Mouse (Mus musculus): ENCODE data around the gene Map4k3. TPM values are rescaled to one million over a fixed set of nuclear protein-coding genes. Genes with fewer than 3 reads are reported as not detected.
"Not testable (repeated sequence)": the region's sequence is repeated elsewhere in the genome, so short reads cannot be mapped to it uniquely, and the experiment has no call there.

Gene Map4k3
- total RNA-seq, 2 experiments from 2014 or later = 43.1 to 46.3 TPM

DNA sequence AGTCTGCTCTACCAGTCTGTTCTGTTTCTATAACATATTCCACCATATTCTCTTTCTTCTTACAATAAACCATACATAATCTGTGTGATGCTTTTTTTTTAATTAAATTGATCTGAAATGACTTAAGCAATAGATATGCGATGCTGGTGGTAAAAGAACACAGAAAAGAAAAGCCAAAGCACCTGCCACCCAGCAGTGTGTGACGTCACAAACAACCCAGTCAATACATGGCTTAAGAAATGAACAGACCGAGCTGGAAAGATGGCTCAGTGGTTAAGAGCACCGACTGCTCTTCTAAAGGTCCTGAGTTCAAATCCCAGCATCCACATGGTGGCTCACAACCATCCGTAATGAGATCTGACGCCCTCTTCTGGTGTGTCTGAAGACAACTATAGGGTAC, 2.0 kb upstream of the Map4k3 start:
- DNase-seq; intact Hi-C loops (cut with DNase I): not testable (repeated sequence)

GRCm38 (mm10) chr17:80729825-80730224, 1.5 kb upstream of the Map4k3 start:
- intact Hi-C loops (cut with DNase I) = loop anchor here (2.0 to 5.0 kb wide), 4 partner anchors 23 to 252 kb away; no protein-coding TSS in a partner anchor

DNA sequence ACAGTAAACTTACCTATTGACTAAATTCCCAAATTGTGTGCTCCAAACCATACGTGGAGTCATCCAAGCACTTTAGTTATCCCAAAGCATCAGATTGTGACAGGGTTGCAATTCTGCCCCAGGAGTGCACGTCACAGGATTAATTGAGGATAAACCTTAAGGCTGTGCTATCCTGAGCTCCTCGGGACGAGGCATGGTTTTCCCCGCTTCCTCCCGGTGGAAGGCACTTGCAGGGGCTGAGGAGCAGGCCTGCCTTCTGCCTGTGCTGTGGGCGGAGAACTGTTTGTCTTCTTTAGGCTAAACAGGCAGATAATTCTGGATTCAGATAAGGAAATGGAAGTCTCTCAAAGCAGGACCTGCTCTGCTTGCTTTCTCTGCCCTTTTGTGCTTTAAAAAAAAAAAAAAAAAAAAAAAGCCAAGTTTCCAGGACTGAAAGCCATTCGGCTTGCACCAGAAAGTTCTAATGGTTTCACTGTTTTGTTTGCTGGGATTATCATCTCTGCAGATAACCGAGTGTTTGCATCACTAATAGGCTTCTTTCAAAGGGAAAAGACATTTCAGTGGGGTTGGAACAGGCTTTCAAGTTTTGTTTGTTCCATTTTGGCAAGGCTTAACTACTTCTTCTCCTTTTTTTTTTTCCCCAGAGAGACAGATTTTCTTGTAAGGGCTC, 930 bp upstream of the Map4k3 start:
- intact Hi-C loops (cut with DNase I) = loop anchor here (2.0 to 5.0 kb wide), 4 partner anchors 24 to 253 kb away; no protein-coding TSS in a partner anchor

More at GRCm38 (mm10) chr17:80729825-80730224, 1.5 kb upstream of the Map4k3 start:
- no peak for DNase-seq

DNA sequence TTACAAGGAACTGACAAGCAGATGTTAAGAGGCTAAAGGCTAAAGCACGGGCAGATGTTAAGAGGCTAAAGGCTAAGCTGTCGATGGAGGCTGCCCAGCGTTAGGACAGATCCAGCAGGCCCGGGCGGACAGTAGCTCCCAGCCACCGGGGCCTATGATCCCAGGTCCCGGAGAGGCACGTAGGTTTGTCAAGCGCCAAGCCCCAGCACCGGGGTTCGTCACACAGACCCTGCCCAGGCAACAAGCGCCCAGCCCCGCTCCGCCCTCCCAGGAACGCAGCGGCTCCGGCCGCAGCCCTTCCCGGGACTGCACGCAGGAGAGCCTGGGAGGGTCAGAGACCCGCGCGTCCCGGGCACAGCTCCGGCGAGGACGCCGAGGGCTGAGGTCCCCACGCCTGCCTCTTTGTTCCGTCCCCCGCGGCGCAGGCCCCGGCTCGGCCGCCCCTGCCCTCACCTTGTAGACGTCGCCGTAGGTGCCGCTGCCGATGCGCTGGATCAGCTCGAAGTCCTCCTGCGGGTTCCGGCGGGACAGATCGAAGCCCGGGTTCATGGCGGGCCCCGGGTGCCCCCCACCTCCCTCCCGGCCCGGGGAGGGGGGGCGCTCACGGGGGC, 839 bp downstream of the Map4k3 start:
- intact Hi-C loops (cut with DNase I) = loop anchor here (2.0 to 5.0 kb wide), 4 partner anchors 35 to 255 kb away; no protein-coding TSS in a partner anchor
- peak; percentile 69 to 70 for DNase-seq

More for the DNA sequence above, 930 bp upstream of the Map4k3 start:
- DNase-seq = no peak

DNA sequence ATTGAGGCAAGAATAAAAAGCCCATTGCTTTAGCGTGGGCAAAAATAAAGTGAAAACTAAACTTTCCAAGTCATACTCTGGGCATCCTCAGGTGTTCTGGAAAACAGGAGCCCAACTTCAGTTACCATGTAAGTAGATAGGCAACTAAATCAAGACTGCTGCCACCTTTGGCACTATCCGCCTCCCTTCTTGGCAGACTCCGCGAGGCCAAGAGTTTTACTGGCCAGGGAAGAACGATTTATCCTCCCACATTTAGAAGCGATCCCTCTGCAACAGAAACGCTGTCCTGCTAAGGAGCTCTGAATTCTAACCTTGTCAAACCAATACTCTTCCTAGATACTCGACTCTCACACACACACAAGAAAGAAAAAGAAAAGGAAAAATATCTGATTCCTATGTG, 1.5 kb downstream of the Map4k3 start:
- intact Hi-C loops (cut with DNase I) = loop anchor here (2.0 to 5.0 kb wide), 4 partner anchors 35 to 255 kb away; no protein-coding TSS in a partner anchor
- peak; percentile 55 to 56 for DNase-seq

DNA sequence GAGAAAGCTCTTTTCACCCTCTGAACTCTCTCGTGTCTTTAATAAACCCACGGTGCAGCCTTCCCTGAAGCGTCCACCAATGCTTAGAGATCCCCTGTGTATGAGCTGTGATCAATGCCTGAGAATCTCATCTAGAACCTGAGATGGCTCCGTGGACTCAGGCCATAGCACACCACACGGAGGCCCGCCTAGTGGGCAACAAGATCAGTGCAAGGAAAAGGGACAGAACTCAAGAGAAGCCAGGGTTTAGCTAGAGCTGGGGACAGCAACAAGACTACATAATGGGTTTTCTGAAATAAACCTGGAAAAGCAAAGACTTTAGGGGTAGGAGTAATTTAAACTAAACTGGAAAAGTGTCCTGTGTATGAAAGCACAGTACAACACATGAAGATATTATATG, 5.2 kb downstream of the Map4k3 start:
- intact Hi-C loops (cut with DNase I) = no loop called here
- DNase-seq = no peak

GRCm38 (mm10) chr17:80721670-80722069, 6.6 kb downstream of the Map4k3 start:
- intact Hi-C loops (cut with DNase I) = no loop called here

DNA sequence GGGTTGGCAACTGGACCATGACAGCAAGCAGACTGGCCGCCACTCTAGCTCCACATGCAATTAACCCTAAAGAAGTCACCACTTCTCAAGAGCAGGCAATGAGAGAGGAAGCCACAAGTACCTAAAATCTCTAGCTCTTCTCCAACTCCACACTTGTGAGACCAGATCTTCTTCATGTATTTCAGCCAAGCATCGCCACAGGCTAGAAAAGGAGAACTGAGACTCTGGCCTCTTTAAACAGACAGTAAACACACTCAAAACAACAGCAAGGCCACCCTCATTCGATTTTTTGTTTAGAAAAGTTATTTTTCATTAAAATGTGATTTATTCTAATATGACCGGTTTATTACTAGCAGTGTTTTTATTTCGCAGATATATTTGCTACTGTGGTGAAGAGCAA, 9.0 kb downstream of the Map4k3 start:
- intact Hi-C loops (cut with DNase I) = no loop called here
- no peak for DNase-seq

More at GRCm38 (mm10) chr17:80721670-80722069, 6.6 kb downstream of the Map4k3 start:
- no peak for DNase-seq

DNA sequence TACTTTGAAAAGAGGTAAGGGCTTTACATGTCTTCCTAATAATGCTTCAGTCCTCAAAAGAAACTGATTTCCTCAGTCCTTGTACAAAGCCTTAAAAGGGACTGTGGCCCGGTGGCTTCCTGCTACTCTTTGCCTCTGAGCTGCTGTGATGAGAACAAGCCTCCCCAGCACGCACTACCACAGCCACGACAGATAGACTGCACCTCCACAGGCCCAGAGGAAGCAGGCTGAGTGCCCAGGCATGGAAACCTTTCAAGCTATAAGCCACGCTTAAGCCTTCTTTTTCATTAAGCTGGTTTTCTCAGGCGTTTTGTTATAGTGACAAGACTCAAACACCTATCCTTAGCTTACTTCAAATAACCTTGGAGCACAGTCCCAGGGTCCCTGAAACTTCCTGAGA, 10.0 kb downstream of the Map4k3 start:
- intact Hi-C loops (cut with DNase I) = no loop called here
- no peak for DNase-seq

DNA sequence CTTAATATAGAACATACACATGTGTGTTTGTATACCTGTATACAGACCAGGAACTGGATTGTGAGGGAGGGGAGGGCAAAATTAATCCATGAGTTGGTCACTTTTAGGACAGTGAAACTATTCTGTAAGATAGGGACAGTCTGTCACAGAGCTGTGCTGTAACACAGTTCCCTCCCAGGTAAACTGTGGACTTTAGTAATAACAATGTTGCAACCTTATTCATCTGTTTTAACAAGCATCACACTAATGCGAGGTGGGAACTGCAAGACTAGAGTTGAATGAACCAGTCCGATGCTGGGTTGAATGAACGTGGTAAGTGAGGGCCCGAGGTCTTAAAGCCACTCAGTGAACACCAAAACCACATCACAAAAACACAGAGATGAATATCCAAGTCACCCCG, 14.7 kb downstream of the Map4k3 start:
- DNase-seq = no peak
- intact Hi-C loops (cut with DNase I) = no loop called here

GRCm38 (mm10) chr17:80709921-80710838, 18.1 kb downstream of the Map4k3 start:
- peak; percentile 57 to 64 for DNase-seq
- intact Hi-C loops (cut with DNase I) = no loop called here

DNA sequence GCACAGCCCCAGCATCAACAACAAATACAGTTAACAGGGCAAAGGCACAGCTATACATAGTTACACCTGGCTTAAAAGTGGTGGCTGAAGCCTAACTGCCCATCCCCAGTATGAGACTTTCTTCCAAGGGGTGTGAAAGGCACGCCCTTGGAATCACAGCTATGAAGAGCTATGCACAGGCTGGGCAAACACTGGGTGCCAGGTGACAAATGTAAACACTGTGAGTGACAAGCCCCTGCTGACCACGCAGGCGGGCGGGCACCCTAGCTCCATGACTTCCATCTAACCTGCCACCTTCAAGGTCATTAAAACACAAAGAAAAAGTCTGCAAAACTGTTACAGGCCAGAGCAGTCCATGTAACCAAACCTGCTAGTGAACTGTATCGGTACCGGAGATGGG, 19.5 kb downstream of the Map4k3 start:
- DNase-seq = peak in 1 of 2 experiments; percentile 35
- intact Hi-C loops (cut with DNase I) = no loop called here

GRCm38 (mm10) chr17:80707176-80707575, 21.1 kb downstream of the Map4k3 start:
- peak; percentile 44 to 50 for DNase-seq
- intact Hi-C loops (cut with DNase I) = no loop called here

DNA sequence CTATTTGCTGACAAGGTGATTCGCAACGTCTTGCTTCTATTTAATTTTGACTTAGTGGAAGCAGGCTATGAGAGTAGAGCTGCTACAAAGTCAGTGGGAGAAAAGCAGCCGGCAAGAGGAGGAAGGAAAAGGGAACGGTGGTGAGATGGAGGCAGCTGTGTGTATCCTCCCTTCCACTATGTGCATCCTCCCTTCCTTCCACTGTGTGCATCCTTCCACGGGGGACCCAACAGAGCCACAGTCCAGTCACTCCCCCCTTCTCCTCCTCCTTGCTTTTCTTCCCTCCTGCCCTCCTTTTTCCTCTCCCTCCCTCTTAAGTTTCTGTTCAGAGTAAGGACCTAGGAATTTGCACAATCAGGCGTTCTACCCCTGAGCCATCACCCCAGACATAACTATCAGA, 21.7 kb downstream of the Map4k3 start:
- no peak for DNase-seq
- intact Hi-C loops (cut with DNase I) = no loop called here

- no peak for DNase-seq
- intact Hi-C loops (cut with DNase I) = no loop called here
These were observed 26.6 kb downstream of the Map4k3 start for GRCm38 (mm10) chr17:80701687-80702086.

DNA sequence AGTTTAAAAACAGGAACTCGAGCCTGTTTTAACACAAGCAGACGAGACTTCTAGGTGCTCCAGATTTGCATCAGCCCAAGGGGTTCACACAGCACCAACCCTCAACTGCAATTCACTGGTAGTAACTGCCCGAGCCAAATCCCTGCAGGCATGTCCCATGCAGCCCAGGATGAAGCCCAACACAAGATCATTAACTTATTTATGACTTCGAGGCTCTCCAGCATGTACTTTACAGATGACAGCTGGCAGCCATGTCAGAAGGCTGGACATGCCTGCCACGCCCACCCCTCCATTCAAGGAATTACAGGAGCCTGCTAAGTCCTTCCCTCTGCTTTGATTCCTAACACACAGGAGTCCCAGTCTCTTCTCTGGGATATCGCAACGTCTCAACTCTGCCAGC, 29.4 kb downstream of the Map4k3 start:
- intact Hi-C loops (cut with DNase I) = no loop called here

DNA sequence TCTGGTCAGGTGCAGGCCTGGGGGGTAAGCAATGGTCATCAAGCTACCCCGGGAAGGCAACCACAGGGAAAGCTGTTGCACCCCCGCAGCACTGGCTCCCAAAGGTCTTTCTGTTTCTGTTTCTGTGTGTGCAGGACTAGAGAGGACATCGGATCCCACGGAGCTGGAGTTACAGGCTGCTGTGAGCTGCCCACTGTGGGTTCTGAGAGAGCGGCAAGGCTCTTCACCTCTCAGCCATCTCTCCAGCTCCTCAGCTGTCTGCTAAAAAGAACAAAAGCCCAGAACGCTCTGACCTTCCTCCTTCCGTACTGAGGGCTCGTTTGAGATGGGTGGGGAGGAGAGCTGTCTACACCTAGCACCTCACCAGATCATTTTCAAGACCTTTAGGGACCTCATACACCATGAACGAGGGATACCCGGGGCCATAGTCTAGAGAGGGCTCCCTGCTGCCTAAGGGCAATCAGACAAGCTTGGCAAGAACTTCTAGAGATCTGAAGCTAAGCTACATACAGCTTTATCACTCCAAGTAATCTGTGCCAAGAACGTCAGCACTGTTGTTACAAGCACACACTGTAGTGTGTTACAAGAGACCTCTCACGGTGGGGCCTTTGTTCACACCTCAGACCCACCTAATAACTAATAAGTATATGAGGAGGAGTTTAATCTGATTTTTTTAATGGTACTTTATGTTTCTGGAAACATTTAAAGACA, 29.9 kb downstream of the Map4k3 start:
- intact Hi-C loops (cut with DNase I) = no loop called here

More for the DNA sequence above, 29.4 kb downstream of the Map4k3 start:
- no peak for DNase-seq

GRCm38 (mm10) chr17:80696956-80697355, 31.3 kb downstream of the Map4k3 start:
- intact Hi-C loops (cut with DNase I) = no loop called here
- no peak for DNase-seq

More for the DNA sequence above, 29.9 kb downstream of the Map4k3 start:
- no peak for DNase-seq

DNA sequence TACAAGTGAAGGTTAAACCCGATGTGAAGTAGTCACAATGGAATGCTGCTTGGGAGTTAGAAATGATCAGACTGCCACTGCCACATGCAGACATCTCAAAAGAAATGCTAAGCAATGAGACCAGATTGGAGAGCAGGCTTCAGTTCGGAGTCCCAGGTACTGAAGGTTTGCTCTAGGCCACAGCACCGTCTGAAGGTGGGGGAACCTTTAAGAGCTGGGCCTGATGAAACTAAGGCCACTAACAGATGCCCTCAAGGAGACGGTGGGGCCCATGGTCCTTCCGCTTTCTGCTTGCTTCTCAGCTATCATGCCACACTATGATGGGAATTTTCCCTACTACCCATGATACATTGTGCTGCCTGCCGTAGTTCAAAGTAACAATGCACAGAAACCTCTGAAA, 32.1 kb downstream of the Map4k3 start:
- intact Hi-C loops (cut with DNase I) = no loop called here
- no peak for DNase-seq

GRCm38 (mm10) chr17:80693707-80694106, 34.6 kb downstream of the Map4k3 start:
- intact Hi-C loops (cut with DNase I) = loop anchor here (5.0 kb wide), 1 partner anchor 34 kb away; the partner anchor contains the start of gene Map4k3

More at GRCm38 (mm10) chr17:80693707-80694106, 34.6 kb downstream of the Map4k3 start:
- DNase-seq = peak; percentile 50 to 59

Measured in heart, postnatal 10 days (tissue).